Mouse (Mus musculus) pancreas, adult 10 weeks (tissue): ENCODE data around the gene Ubox5. TPM values are rescaled to one million over a fixed set of nuclear protein-coding genes. Genes with fewer than 3 reads are reported as not detected.

Source experiments
- polyA plus RNA-seq: library from polyadenylated mRNA; stranded (reverse); fragments of 350-450 nt; fragmentation: Illumina TruSeq; extraction: RNeasy Lipid Tissue Mini Kit (QIAGEN cat#74804); gene quantifications from one replicate; pipeline ENCODE4 v1.2.3, GENCODE M21; 2015; ENCODE audit warnings: low read depth, low replicate concordance; ENCODE audit not compliant: insufficient read depth

Gene Ubox5
- 1.4 TPM for polyA plus RNA-seq

GRCm38 (mm10) chr2:130629839-130630203 lies at the start of gene Ubox5, which contains the start of gene Fastkd5:
TSS of gene Ubox5 (minus strand) at chr2:130630038.
TSS of gene Fastkd5 (minus strand) at chr2:130630027.

GRCm38 (mm10) chr2:130667559-130667958 lies 37.7 kb upstream of the Ubox5 start, which contains the start of gene Itpa:
TSS of gene Itpa (plus strand) at chr2:130667610.

GRCm38 (mm10) chr2:130664102-130664701 lies 34.4 kb upstream of the Ubox5 start, which contains the start of gene Ddrgk1:
TSS of gene Ddrgk1 (minus strand) at chr2:130664659.

GRCm38 (mm10) chr2:130642684-130643369 lies 13.0 kb upstream of the Ubox5 start, which contains the start of gene Lzts3:
TSS of gene Lzts3 (minus strand) at chr2:130642803.

GRCm38 (mm10) chr2:130582552-130582951 lies 47.3 kb downstream of the Ubox5 start, which contains the start of gene Avp:
TSS of gene Avp (minus strand) at chr2:130582554.

GRCm38 (mm10) chr2:130575873-130576272 lies 54.0 kb downstream of the Ubox5 start, which contains the start of gene Oxt:
TSS of gene Oxt (plus strand) at chr2:130576173.

GRCm38 (mm10) chr2:130563212-130564055 lies 66.4 kb downstream of the Ubox5 start, which contains the start of gene Mrps26:
TSS of gene Mrps26 (plus strand) at chr2:130563742.

Other genes with a start within 250 kb of the Ubox5 start
- 6.9 TPM for gene Cpxm1, start 232.5 kb downstream of the Ubox5 start, polyA plus RNA-seq
- not detected for gene Gm28372, start 224.8 kb downstream of the Ubox5 start, polyA plus RNA-seq
- not detected for gene 1700020A23Rik, start 224.8 kb downstream of the Ubox5 start, polyA plus RNA-seq
- gene Tmem239, start 223.6 kb downstream of the Ubox5 start, polyA plus RNA-seq: not detected
- 51.8 TPM for gene Vps16, start 205.7 kb downstream of the Ubox5 start, polyA plus RNA-seq
- gene Pced1a, start 205.3 kb downstream of the Ubox5 start, polyA plus RNA-seq: 6.8 TPM
- 13.0 TPM for gene Ptpra, start 179.8 kb downstream of the Ubox5 start, polyA plus RNA-seq
- gene Mrps26, start 66.3 kb downstream of the Ubox5 start, polyA plus RNA-seq: 13.6 TPM
- gene Oxt, start 53.9 kb downstream of the Ubox5 start, polyA plus RNA-seq: not detected
- not detected for gene Avp, start 47.5 kb downstream of the Ubox5 start, polyA plus RNA-seq
- 1.6 TPM for gene Fastkd5, start within 50 bp of the Ubox5 start, polyA plus RNA-seq
- 4.6 TPM for gene Lzts3, start 12.8 kb upstream of the Ubox5 start, polyA plus RNA-seq
- gene Ddrgk1, start 34.6 kb upstream of the Ubox5 start, polyA plus RNA-seq: 75.4 TPM
- gene Itpa, start 37.6 kb upstream of the Ubox5 start, polyA plus RNA-seq: 7.5 TPM
- gene Slc4a11, start 67.5 kb upstream of the Ubox5 start, polyA plus RNA-seq: not detected